Mouse (Mus musculus): ENCODE data around the gene Gja6.

The Gja6 gene

GRCm38 (mm10) chrX:160906952-160907351 is at the start of gene Gja6:
Gene Gja6, minus strand, starts transcription at chrX:160907052.
- DNase-seq (ENCODE audit: low read depth, low spot score), result no peak

DNA sequence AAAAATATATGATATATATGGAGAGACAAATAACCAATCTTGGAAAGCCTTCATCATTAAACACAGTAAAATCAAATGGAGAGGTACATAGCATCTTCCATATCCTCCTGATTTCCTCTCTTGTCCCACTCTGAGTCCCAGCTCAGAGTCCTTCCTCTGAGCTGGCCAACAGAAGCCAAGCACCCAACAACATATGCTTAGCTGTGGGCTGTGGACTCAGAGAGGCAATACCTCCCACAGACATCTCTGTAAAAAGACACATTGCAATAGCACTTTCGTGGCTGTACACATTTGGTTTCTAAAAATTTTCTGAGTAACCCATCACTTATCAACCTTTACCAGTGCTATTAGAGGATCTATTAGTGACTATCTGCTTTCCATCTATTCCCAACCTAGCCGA is 42.7 kb upstream of the Gja6 start:
- peak; percentile 53 for DNase-seq (ENCODE audit: low read depth, low spot score)

DNA sequence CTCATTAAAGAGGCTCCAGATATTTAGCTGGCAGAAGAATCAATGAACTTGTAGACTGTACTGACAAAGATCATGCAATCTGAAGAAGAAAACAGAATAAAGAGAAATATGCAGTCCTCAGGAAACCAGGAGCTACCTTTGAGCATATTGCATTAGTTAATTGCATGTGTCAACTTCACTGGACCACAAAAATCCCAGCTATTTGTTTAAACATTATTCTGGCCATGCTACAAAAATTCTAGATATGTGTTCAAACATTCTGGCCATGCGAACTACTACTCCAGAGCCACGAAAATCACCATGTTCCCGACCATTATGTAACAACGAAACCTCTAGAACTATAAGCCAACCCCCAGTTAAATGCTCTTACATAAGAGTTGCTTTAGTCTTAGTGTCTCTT is 37.9 kb upstream of the Gja6 start:
- DNase-seq (ENCODE audit: low read depth, low spot score), result peak; percentile 5

DNA sequence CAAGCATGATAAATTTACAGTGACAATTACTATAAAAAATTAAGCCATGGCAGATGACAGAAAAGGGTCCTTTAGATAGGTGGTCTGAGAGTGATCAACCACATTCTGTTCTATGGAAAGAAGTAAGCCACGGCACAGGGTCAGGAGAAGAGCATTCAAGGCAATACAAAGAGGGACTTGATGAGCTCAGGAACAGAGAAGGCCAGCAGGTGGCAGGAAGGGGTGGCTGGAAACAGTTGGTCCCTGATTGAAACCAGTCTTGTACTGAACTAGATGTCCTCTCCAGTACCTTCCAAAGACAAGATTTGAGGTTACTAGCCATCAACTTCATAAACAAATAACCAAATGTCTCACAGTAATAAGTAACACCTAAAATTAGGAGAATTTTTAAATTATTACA is 28.7 kb upstream of the Gja6 start:
- DNase-seq (ENCODE audit: low read depth, low spot score), result peak; percentile 72

- DNase-seq (ENCODE audit: low read depth, low spot score), result no peak
Measured at GRCm38 (mm10) chrX:160930656-160931055, 23.8 kb upstream of the Gja6 start.

DNA sequence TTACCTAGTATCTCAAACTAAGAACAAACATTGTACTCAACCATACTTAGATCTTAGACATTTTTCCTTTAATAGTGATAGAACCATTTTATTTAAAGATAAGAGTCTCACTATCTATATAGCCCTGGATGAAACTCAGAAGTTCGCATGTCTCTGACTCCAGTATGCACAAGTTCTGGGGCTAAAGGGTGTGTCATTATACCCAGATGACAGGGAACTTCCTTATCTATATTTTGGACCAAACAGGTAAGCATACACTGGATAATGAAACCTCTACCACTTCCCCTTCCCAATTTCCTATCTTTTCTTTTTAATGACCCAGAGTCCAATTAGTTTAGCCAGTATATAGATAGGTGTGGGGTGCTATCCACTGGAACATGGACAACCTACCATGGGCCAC is 22.0 kb upstream of the Gja6 start:
- no peak for DNase-seq (ENCODE audit: low read depth, low spot score)

DNA sequence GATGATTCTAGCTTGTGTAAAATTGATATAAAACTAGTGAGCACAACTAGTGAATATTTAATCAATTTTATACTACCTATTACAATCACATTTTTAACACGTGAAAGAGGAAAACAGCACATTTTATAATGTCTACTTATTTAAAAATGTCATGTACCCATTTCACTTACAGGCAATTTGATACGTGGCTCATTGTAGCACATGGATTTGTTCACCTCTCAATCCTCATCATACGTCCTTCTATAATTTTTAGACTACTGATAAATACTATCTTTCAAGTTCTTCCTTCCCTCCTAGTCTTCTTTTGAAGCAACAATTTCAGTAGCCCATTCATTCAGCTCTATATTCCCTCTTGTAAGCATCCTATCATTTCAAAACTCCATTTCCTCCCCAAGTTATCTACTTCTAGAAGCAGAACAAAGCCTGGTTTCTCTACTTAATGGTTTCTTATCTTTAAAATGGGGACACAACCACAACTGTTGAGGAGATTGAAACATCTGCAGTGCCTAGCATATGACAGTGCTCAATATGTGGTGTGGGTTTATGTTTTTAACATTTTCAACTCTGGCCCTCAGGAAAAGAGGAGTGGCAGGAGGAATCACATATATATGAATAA is 12.3 kb upstream of the Gja6 start:
- DNase-seq (ENCODE audit: low read depth, low spot score), result no peak

DNA sequence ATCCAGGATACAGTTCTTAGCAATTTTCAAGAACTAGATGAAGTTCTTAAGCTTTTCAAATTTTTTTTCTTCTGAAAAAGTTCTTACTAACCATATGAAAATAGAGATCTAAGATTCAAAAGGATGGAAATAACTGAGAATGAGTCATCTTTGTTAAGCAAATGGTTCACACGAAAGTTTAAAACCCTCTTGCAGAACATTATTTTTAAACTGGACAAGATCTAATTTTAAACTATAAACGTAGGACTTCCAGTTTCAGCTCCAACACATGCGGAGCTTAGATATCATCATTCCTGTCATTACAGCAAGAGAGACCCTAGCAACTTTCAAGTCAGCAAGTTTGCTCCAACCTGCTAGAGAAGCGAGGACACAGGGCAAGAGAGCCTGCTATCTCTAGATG is 375 bp downstream of the Gja6 start:
- peak; percentile 66 for DNase-seq (ENCODE audit: low read depth, low spot score)

DNA sequence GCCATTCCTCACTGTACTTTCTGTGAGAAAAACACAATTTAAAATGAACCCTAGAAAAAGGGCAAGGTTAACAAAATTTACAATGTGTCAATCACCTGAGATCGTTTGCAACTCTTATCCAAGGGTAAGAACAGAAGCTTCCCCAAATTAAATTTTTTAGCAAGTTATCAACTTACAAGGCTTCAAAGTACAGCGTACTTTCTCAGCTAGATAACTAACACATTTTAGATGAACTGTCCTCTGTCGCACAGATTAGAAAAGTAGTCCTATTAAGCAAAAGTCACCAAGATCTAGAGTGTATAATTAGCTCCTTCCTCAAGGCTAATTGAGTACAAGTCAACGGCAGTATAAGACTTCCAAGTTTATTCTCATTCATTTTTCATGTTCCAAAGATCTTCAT is 939 bp downstream of the Gja6 start:
- DNase-seq (ENCODE audit: low read depth, low spot score), result no peak

DNA sequence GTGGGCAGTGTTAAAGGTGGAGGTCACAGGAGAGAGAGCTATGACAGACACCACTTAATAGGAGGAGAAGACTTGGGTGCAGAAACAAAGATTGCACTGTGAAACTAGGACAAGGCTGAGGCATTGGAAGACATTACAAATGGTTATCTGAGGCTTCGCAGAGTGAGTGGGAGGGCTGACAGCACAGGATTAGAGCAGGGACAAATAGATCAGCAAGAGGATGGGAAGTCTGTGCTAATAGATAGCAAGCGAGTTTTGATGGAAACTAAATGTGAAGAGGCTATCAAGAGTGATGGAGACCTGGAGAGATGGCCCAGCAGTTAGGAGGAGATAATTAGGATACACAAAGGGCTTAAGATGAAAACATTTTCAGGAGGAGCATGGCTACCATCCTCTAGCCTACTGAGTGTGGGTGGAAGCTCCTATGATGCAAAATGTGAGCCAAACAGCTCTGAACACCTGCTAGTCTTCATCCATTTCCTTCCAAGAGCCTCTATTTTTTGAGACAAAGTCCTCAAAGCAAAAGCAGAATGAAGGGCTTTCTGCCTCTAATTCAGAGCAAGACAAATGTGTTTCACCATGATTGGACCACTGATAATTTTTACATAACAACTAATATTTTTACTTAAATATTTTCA is 1.7 kb downstream of the Gja6 start:
- peak; percentile 73 for DNase-seq (ENCODE audit: low read depth, low spot score)

- no peak for DNase-seq (ENCODE audit: low read depth, low spot score)
Measured at GRCm38 (mm10) chrX:160901118-160901517, 5.7 kb downstream of the Gja6 start.

DNA sequence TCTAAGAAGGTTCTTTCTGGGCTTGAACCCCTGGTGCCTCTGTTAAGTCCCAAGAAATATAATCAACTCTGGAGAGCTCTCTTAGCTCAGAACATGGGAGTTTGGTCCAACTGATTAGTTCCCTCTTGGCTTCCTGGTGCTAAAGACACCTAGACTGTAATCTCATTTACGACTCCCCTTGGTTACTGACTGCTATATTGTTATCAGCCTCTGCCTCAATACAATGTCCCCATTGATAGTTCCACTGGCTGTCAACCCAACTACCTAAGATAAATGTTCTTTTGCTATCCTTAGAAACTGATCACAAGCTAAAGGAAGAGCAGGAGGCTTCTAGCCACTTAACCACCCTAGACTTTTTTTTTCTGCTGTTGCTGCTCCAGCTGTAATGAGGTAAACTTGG is 14.8 kb downstream of the Gja6 start:
- no peak for DNase-seq (ENCODE audit: low read depth, low spot score)

DNA sequence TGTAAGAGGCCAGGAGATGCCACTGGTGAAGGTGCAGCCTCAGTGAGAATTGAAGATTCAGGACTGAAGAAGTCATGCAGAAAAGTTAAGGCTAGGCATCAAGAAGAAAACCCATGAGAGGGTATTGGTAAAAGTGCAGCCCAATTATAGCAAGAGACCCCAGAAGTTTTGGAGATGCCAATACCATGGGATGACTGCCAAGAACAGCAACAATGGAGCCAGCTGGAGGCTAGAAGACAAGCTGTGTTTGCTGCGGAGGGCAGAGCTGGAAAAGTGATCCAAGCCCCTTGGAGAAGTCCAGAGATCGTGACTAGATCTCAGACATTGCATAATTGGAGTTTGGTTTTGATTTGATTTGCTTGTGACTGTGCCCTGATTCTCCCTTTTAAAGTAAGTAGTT is 20.6 kb downstream of the Gja6 start:
- DNase-seq (ENCODE audit: low read depth, low spot score), result peak; percentile 19

- peak; percentile 84 for DNase-seq (ENCODE audit: low read depth, low spot score)
Measured at GRCm38 (mm10) chrX:160866576-160866975, 40.3 kb downstream of the Gja6 start.

DNA sequence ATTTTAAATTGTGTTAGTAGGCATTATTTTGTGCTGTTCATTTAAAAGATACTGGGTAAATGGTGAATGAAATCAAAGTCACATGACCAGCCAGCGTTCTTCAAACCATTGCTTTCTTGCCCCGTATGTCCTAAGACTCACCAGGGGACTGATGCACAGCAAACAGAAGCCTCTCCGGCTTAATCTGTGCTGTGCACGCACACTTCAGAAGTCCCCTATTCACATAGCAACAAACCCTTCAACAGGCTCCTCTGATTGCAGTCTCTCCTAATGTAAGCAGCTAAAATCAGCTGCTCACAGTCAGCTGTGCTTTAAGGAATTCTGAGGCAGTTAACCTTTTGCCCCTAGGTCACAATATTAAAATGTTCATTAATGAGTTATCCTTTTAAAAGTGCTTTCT is 41.8 kb downstream of the Gja6 start:
- no peak for DNase-seq (ENCODE audit: low read depth, low spot score)

- peak; percentile 52 for DNase-seq (ENCODE audit: low read depth, low spot score)
Measured at GRCm38 (mm10) chrX:160863689-160864383, 43.0 kb downstream of the Gja6 start.

Data from brain, adult 2 months (tissue).